Mouse (Mus musculus) cerebellum, postnatal 25 days (tissue): Measurements from ENCODE around the gene Fam107b.
A peak's percentile ranks its signal among the peaks of the same experiment; 100 is the strongest.

Experiments used
- DNase-seq, 2 experiments: peaks; one replicate each; pipeline ENCODE4 v3.0.0; 2021; ENCODE audit warnings: mixed read lengths in 2 of 2

Gene Fam107b

GRCm38 (mm10) chr2:3745041-3745440 lies 174.8 kb downstream of the Fam107b start:
- DNase-seq = no peak

GRCm38 (mm10) chr2:3745910-3746606 lies 175.8 kb downstream of the Fam107b start:
- peak; percentile 63 to 64 for DNase-seq

- DNase-seq = peak in 1 of 2 experiments; percentile 62
These were observed 178.6 kb downstream of the Fam107b start for GRCm38 (mm10) chr2:3748714-3749503.

GRCm38 (mm10) chr2:3749504-3750024 lies 179.3 kb downstream of the Fam107b start:
- no peak for DNase-seq

DNA sequence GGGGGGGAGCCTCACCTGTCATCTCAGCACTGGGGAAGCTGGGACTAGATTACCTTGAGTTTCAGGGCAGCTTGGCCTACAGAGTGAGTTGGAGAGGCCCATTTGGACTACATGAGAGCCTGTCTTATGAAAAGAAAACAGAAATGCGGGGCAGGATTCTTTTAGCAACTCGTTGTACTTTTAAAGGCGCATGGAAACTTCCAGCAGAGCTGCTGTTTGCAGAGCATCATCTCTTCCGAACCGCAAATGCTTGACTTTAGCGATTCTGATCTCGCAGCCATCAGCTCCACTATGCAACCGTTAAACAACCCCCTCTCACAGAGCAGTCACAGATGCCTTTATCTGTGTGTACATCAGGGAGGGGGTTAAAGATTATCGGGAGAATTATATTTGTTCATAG lies 179.8 kb downstream of the Fam107b start:
- DNase-seq = no peak

- DNase-seq = no peak
These were observed 182.1 kb downstream of the Fam107b start for GRCm38 (mm10) chr2:3752365-3752764.

DNA sequence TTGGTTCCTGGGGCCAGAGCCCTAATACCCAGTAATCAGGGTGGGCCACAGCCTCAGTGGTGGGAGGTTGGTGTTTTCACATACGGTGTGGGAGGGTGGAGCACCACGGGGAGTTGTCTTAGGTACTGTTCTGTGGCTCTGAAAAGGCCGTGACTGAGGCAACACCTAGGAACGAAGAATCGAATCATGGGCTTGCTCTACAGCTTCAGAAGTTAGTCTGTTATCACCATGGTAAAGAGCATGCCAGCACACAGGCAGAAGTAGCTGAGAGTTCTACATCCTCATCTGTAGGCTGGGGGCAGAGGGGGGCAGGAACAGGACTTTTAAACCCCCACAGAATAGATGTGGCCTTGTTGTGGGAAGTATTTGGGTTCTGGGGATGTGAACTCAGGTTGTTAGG lies 182.6 kb downstream of the Fam107b start:
- no peak for DNase-seq

GRCm38 (mm10) chr2:3753749-3754148 lies 183.5 kb downstream of the Fam107b start:
- no peak for DNase-seq

- DNase-seq = no peak
These were observed 185.6 kb downstream of the Fam107b start for GRCm38 (mm10) chr2:3755936-3756335.

DNA sequence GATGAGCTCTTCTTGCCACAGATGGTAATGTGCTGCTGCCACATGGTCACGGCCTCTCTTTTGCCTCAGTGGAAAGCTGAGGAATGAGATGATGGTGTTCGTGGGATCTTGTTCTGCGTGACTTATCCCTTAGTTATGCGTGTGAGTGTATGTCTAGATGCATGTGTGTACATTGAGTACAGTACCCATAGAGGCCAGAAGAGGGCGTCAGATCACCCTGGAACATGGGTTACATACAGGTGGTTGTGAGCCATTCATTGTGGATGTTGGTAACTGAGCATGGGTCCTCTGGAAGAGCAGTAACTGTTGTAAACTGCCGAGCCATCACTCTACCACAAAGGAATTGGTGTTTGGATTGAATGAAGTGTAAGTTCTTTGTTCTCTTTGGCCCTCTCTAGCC lies 188.1 kb downstream of the Fam107b start:
- no peak for DNase-seq

GRCm38 (mm10) chr2:3760234-3760836 lies 190.0 kb downstream of the Fam107b start:
- no peak for DNase-seq

DNA sequence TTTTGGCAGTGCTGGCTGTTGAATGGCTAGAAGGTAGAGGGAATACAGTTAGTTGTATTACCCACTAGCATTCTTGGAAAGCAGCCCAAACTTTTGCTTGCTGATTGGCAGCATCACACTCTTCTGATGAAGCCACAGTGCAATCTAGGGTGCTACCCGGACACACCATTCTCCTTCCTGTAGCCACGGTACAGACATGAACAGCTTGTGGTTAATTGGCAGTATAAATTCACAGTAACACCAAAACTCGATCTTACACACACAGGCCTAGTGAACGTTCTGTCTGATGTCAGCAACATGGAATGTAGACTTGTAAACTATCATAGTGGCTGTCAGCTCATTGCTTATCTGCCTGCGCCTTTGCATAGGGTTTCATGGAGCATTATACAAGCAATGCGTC lies 193.8 kb downstream of the Fam107b start:
- DNase-seq = no peak

GRCm38 (mm10) chr2:3765957-3766783 lies 195.9 kb downstream of the Fam107b start:
- no peak for DNase-seq

GRCm38 (mm10) chr2:3769260-3769659 lies 199.0 kb downstream of the Fam107b start:
- DNase-seq = peak; percentile 84 to 89

GRCm38 (mm10) chr2:3769786-3770318 lies 199.6 kb downstream of the Fam107b start:
- no peak for DNase-seq

DNA sequence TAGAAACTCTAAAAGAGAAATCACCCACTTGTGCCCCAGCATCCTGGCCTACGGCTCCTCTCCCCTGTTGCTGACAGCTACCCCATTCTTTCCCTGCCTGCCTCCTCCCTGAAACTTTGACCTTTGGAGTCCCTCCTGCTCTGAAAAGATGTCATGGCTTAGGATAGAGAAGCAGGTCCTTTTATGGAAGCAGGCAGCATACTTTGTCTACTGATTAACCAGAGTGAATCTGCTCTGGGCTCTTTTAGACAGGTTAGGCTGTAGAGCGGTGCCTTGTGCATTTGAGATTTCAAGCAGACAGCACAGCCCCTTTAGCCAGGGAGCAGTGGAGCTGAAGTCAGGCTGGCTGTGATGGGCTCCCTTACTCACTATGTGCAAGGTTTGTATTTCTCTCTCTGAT lies 200.1 kb downstream of the Fam107b start:
- DNase-seq = no peak

DNA sequence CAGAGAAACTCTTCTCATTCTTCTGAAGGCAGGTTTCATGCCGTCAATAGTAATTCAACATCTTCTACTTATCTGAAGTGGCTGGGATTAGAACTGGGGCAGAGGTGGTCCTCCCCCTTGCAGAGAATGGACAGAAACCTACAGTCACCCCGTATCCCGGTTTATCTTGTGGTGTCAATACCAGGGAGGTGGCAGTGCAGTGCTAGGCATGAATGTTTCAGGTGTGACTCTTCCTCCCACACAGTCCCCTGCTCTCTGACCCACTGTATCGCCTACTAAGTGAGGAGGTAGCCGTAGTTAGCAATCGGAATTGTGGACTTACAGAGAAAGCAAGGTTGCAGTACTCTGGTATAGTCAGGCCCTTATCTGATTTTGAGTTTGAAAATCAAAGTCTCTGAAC lies 201.2 kb downstream of the Fam107b start:
- no peak for DNase-seq

DNA sequence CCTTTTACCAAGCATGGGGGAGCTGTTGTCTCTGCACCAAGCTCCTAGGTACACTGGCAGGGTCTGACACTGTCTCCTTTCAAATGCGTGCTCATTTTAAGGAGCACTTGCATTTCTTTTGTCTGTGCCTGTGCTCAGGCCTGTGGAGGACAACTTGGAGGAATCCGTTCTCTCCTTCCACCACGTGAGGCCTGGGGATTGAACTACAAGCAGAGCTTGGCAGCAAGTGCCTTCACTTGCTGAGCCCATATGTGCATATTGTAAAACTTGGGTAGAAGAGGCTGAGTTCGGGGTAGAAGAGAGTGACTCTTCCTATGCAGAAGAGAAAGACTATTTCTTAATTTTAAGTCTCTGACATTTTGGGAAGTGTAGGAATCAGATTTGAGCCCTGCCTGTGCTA lies 202.8 kb downstream of the Fam107b start:
- peak; percentile 37 to 52 for DNase-seq

DNA sequence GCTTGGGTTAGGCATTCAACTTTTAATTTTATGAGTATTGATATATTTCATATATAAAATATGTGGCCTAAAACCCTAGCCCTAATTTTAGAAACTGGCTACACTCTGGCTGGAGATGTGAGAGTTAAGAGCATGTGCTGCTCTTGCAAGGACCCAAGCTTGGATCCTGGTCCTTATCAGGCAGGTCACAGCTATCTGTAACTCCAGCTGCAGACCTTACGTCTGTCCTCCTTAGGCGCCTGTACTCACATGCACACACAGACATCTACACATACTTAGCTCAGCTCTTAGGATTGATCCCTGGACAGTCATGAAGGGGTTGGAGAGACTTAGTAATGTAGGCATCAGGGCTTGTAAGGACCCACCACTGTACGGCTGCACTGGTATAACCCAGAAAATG lies 205.3 kb downstream of the Fam107b start:
- no peak for DNase-seq

DNA sequence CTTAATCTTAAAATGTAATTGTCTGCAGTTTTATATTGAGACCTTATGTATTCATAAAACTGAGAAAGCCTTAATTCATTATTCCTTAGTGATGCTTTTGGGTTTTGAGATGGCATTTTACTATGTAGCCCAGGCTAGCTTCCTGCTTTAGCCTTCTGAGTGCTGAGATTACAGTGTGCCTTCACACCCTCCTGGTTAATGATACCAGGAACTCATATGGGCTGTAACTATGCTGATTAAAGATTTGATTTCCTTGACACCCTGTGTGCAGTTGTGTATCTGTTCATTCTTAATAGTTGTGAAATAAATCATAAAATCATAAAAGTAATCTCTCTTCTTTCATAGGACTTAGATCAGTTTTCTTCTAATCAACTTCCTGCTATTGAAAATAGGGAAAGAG lies 205.8 kb downstream of the Fam107b start:
- no peak for DNase-seq

- no peak for DNase-seq
These were observed 207.4 kb downstream of the Fam107b start for GRCm38 (mm10) chr2:3777696-3778095.

GRCm38 (mm10) chr2:3785546-3785945 lies 215.3 kb downstream of the Fam107b start:
- no peak for DNase-seq
